Mouse (Mus musculus) forebrain, embryonic 14.5 days (tissue): ENCODE data around the gene Abcc2. TPM values are rescaled to one million over a fixed set of nuclear protein-coding genes. Genes with fewer than 3 reads are reported as not detected.

ENCODE experiments used
- ATAC-seq: fragments of 200-750 bp; cut with Nextera tagmentation; 2 replicates; pipeline ENCODE4 v1.8.0; 2017; ENCODE audit warnings: mild to moderate bottlenecking, moderate library complexity
- DNase-seq: peaks from one replicate; pipeline ENCODE4 v3.0.0-alpha.2; 2015; ENCODE audit warnings: low spot score
- H3K27ac ChIP-seq: fragments of 300-500 bp; sonication (generic); 2 replicates; pipeline ENCODE4 v1.5.1; 2014; ENCODE audit warnings: low read depth, mild to moderate bottlenecking, control low read depth, low read length, moderate library complexity
- H3K27me3 ChIP-seq: fragments of 300-500 bp; sonication (generic); replicated peaks from 2 replicates; pipeline ENCODE4 v1.6.1; 2014; ENCODE audit warnings: low read length, control low read depth, mixed read lengths; ENCODE audit not compliant: control insufficient read depth, insufficient read depth
- H3K36me3 ChIP-seq: fragments of 300-500 bp; sonication (generic); 2 replicates; pipeline ENCODE4 v1.6.1; 2014; ENCODE audit warnings: low read length, control low read depth; ENCODE audit not compliant: control insufficient read depth, insufficient read depth
- H3K4me1 ChIP-seq: fragments of 300-500 bp; sonication (generic); 2 replicates; pipeline ENCODE4 v1.6.1; 2014; ENCODE audit warnings: antibody characterized with exemption, low read length, control low read depth; ENCODE audit not compliant: control insufficient read depth, insufficient read depth
- H3K4me2 ChIP-seq: fragments of 300-500 bp; sonication (generic); 2 replicates; pipeline ENCODE4 v1.6.1; 2014; ENCODE audit warnings: mild to moderate bottlenecking, control low read depth, low read length
- H3K4me3 ChIP-seq: fragments of 300-500 bp; sonication (generic); 2 replicates; pipeline ENCODE4 v1.5.1; 2014; ENCODE audit warnings: low read depth, low read length, control low read depth
- H3K9ac ChIP-seq: fragments of 300-500 bp; sonication (generic); 2 replicates; pipeline ENCODE4 v1.6.1; 2014; ENCODE audit warnings: mild to moderate bottlenecking, low read length, control low read depth, moderate library complexity
- H3K9me3 ChIP-seq: fragments of 300-500 bp; sonication (generic); replicated peaks from 2 replicates; pipeline ENCODE4 v1.6.1; 2016; ENCODE audit warnings: low read length, control low read depth, mixed read lengths; ENCODE audit not compliant: control insufficient read depth
- WGBS: fragments of 180-500 bp; shearing (Covaris S2); extraction: QIAGEN DNeasy Blood & Tissue Kit; methylation state at CpG from one replicate; pipeline ENCODE4 v1.1.7; 2014; 5-methylcytosine and 5-hydroxymethylcytosine counted together
- polyA plus RNA-seq: library from polyadenylated mRNA; unstranded; fragments of >200 nt; fragmentation: Nextera tagmentation; extraction: Ambion mirVana; gene quantifications from 2 replicates; pipeline ENCODE4 v1.2.1, GENCODE M21; 2014

The Abcc2 gene
- polyA plus RNA-seq, 1 experiment from 2014 or later = not detected

DNA sequence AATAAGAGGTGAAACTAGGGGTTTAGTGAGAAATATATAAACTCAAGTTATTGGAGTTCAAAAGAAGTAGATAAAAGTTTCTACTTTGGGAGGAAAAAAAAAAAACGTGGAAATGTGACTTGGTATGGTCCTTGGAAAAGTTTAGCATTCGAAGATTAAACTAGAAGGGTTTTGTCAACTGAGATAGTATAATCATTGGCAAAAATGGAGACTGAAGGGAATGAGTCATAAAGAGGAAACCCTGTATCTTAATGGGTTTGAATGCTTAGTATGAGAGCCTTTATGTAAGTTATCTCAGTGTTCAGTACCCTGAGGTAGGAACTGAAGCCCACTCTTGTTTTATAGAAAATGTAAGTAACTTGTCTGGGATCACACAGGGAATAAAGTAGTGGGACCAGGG lies 27.1 kb upstream of the Abcc2 start:
- Histone ChIP-seq H3K4me3 (no peak overlapping the region), H3K36me3 (peaks cover 13% of the 10 kb centered on the region), H3K9ac (no peak overlapping the region), H3K27ac (no peak overlapping the region), H3K4me2 (no peak overlapping the region), H3K27me3 (no peaks in the 10 kb centered on the region), H3K9me3 (no peaks in the 10 kb centered on the region), H3K4me1 (no peaks in the 10 kb centered on the region; the same call in 1 of the 2 replicates)
- DNase-seq (no peak), ATAC-seq (no peak)
- WGBS = 76% methylated on average over 2 of the region's 2 CpGs

DNA sequence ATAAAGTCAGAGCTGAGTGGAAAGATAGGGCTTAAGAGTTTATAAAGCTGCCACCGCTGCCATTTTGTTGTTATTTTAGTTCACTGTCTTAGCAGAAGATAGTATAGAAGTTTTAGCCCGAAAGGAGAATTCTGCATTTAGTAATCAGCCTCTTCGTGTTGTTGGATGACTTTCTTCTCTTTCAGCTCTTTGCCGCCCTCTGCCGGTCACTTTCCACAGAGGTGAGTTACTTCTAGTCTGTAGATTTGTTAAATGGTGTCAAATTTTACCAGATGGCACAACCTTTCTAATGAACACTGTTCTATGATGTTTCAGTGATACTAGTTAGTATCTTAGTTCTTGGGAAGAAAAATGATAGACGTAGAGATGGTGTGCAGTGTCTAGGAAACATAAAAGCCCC lies 21.5 kb upstream of the Abcc2 start:
- WGBS = 23% methylated on average over 6 of the region's 6 CpGs

DNA sequence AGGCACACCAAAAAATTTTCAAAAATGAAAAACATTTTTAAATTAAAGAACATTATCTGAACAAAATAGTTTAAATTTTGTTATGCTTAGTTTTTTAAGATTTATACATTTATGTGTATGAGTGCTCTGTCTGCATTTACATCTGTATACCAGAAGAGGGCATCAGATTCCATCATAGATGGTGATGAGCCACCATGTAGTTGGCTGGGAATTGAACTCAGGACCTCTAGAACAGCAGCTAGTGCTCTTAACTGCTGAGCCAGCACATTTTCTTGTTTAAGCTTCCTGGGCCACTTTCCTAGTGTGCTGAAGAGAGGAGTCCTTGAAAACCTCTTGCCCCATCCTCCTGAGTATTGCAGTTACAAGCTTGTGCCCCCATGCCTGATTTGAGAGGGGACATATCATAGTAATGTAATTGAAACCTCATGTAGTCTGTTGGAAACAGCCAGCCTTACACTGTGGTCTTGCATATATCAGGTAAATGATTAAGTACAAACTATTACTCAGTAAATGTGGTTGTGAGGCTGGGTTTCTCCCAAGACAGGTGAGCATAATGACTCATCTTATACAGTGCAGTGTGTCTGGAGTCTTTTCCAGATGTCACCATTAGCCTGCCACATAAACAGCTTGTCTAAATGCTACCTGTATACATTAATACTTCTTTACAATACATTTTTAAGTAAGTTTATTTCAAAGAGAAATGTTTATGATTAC lies 20.3 kb upstream of the Abcc2 start:
- no peak overlapping the region for H3K4me2 ChIP-seq
- H3K27ac ChIP-seq = no peak overlapping the region
- no peak overlapping the region for H3K9ac ChIP-seq
- no peaks in the 10 kb centered on the region for H3K9me3 ChIP-seq
- H3K4me1 ChIP-seq = no peaks in the 10 kb centered on the region
- H3K36me3 ChIP-seq = no peaks in the 10 kb centered on the region
- no peak overlapping the region for H3K4me3 ChIP-seq
- H3K27me3 ChIP-seq = no peaks in the 10 kb centered on the region
- ATAC-seq (no peak), DNase-seq (no peak)

More for the DNA sequence above, 21.5 kb upstream of the Abcc2 start:
- Histone ChIP-seq H3K27ac (no peak overlapping the region), H3K27me3 (no peaks in the 10 kb centered on the region), H3K9me3 (no peaks in the 10 kb centered on the region), H3K4me1 (no peaks in the 10 kb centered on the region), H3K36me3 (no peaks in the 10 kb centered on the region), H3K9ac (no peak overlapping the region), H3K4me2 (no peak overlapping the region), H3K4me3 (no peak overlapping the region)
- DNase-seq = peak; percentile 84
- no peak for ATAC-seq

DNA sequence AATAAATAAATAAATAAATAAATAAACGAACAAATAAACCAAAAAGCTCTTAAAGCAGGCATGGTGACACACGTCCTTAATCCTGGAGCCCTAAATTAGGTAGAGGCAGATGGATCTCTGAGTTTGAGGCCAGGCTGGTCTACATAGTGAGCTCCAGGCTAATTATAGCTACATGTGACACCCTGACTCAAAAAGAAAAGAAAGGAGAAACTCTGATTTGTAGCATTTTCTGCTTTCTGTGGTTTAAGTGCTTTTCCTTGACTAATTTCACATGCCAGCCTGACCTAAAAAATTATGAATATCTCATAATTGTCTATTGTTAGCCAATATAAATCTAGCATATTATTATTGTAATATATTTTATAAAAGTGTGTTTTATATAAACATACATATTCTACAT lies 19.6 kb upstream of the Abcc2 start:
- Histone ChIP-seq H3K27ac (no peak overlapping the region), H3K27me3 (no peaks in the 10 kb centered on the region), H3K9me3 (no peaks in the 10 kb centered on the region), H3K4me3 (no peak overlapping the region), H3K4me2 (no peak overlapping the region), H3K9ac (no peak overlapping the region), H3K36me3 (no peaks in the 10 kb centered on the region), H3K4me1 (no peaks in the 10 kb centered on the region)
- DNase-seq = no peak
- 78% methylated on average over 2 of the region's 2 CpGs for WGBS
- no peak for ATAC-seq

DNA sequence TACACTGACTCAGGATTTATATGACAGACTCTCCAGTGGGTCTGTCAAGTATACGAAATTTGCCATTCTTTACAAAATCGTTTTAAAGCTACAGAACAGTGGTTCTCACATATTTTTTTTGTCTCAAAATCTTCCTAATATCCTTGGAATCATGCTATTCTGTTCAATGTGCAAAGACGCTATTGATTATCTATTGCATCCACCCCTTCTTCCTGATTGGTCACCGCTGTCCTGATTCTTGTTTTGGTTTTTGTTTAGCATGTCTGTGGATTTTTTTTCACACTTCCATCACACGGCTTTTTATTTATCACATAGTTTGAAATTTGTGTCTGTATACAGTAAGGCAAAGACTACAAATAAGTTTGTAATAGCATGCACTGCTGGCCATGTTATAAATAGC lies 15.5 kb upstream of the Abcc2 start:
- no peaks in the 10 kb centered on the region for H3K9me3 ChIP-seq
- DNase-seq (no peak), ATAC-seq (no peak)
- no peak overlapping the region for H3K4me3 ChIP-seq
- H3K36me3 ChIP-seq = no peaks in the 10 kb centered on the region
- H3K9ac ChIP-seq = no peak overlapping the region
- H3K27me3 ChIP-seq = no peaks in the 10 kb centered on the region
- no peaks in the 10 kb centered on the region for H3K4me1 ChIP-seq
- 92% methylated on average over 5 of the region's 5 CpGs for WGBS
- no peak overlapping the region for H3K4me2 ChIP-seq
- H3K27ac ChIP-seq = no peak overlapping the region

DNA sequence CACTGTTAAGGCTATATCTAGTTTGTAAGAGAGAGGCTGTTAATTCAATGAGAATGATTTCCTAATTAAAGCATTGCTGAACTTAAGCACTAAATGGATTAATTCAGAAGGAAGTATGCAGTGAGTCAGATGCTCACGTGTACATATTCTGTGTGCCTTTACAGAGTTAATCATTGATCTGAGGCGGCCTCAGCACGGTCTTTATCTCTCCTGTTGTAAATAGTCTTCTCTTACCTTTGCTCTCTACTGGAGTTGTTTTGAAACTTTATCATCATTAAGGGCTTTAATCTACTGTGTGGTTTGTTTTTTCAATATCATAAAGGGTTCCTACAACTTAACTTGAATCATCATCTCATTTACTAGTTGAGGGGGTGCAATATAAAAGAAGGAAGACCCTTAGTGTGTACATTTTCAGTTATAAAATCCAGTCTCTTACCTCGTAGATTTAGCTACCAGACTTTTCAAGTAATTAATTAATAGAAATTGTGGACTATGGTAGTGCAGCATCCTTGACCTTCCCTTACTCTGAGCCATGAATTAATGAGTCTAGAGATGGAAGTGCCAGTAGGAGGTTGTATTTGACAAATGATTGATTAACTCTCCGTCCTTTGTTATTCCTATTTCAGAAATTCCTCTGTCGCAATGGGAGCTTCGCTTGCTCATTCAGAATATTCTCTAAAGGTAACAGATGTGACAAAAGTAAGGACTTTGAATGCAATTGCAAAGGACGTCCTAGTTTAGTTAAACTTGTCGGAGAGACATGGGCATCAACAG lies 14.3 kb upstream of the Abcc2 start:
- no peak overlapping the region for H3K4me2 ChIP-seq
- no peak overlapping the region for H3K4me3 ChIP-seq
- no peak overlapping the region for H3K9ac ChIP-seq
- 83% methylated on average over 9 of the region's 9 CpGs for WGBS
- no peak overlapping the region for H3K27ac ChIP-seq
- no peak for ATAC-seq
- H3K36me3 ChIP-seq = no peaks in the 10 kb centered on the region
- DNase-seq = no peak
- H3K27me3 ChIP-seq = no peaks in the 10 kb centered on the region
- H3K9me3 ChIP-seq = no peaks in the 10 kb centered on the region
- H3K4me1 ChIP-seq = no peaks in the 10 kb centered on the region

DNA sequence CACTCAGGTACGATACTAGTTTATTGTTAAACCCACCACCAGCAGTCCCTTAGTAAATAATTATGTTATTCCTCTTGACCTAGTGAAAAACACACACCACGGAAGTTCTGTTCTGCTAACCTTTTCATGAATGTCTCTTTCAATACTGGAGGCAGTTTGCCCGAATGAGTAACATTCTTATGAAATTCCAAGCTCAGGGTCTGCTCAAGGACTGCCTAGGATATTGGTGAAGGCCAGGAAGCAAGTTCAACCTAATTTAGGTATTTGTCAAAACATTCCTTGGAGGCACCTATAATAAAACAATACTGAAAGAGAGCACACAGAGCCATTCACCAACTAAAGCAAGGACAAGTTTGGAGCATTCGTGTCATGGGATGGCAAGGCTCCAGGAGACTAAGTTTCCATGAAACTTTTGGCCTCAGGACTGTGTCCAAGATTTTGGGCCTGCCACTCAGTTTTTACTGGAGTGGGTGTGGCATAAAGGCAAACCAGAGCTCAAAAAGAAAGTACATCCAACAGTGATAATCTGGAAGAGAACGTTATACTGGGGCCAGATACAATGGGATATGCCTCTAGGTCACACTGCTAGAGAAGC lies 12.5 kb upstream of the Abcc2 start:
- H3K27me3 ChIP-seq = no peaks in the 10 kb centered on the region
- H3K9ac ChIP-seq = no peak overlapping the region
- H3K9me3 ChIP-seq = no peaks in the 10 kb centered on the region
- H3K4me2 ChIP-seq = no peak overlapping the region
- ATAC-seq (no peak), DNase-seq (no peak)
- no peak overlapping the region for H3K4me3 ChIP-seq
- WGBS = 81% methylated on average over 5 of the region's 5 CpGs
- H3K27ac ChIP-seq = no peak overlapping the region
- no peaks in the 10 kb centered on the region for H3K4me1 ChIP-seq
- no peaks in the 10 kb centered on the region for H3K36me3 ChIP-seq

DNA sequence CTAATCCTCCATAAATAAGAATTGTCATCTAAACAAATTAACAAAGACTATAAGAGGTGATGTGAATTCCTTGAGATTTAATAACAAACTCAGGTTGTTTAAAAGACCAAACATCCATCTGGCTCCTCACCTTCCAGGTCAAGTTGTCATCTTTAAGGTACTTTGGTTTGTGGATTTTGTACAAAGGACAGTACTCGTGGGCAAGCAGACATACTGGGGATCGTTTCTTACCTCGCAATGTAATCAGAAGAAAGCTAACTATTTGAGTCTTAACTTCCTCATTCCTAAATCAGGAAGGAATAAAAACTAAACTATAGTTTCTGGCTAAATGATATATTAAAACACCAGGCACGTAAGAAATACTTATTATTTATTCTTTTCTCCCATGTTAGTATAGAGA lies 11.4 kb upstream of the Abcc2 start:
- no peak overlapping the region for H3K4me3 ChIP-seq
- no peak overlapping the region for H3K4me2 ChIP-seq
- 93% methylated on average over 4 of the region's 4 CpGs for WGBS
- H3K9me3 ChIP-seq = no peaks in the 10 kb centered on the region
- no peaks in the 10 kb centered on the region for H3K4me1 ChIP-seq
- ATAC-seq (no peak), DNase-seq (no peak)
- H3K27me3 ChIP-seq = no peaks in the 10 kb centered on the region
- H3K27ac ChIP-seq = no peak overlapping the region
- no peaks in the 10 kb centered on the region for H3K36me3 ChIP-seq
- H3K9ac ChIP-seq = no peak overlapping the region

DNA sequence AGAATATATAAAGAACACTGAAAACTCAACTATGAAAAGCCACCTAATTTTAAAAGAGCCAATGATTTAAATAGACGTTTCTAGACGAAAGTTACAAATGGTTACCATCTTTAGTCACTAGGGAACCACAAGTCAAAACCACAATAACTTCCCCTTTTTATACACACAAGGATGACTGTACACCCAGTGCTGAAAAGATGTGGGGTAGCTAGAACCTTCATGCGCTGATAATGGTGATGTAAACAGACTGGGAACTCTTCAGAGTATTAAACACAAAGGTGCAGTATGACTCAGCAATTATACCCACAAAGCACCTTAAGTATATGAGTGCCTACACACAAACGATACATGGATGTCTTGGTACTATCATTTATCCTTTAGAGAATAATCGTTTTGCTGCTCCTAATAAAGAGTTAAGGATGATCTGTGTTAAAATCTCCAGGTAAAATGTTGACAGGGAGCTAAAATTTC lies 10.5 kb upstream of the Abcc2 start:
- no peak for ATAC-seq
- Histone ChIP-seq H3K9me3 (no peaks in the 10 kb centered on the region), H3K4me2 (no peak overlapping the region), H3K36me3 (no peaks in the 10 kb centered on the region), H3K4me3 (no peak overlapping the region), H3K9ac (no peak overlapping the region), H3K27me3 (no peaks in the 10 kb centered on the region), H3K27ac (no peak overlapping the region), H3K4me1 (no peaks in the 10 kb centered on the region)
- no peak for DNase-seq
- WGBS = 88% methylated on average over 5 of the region's 5 CpGs
